In the genomic region with DNA sequence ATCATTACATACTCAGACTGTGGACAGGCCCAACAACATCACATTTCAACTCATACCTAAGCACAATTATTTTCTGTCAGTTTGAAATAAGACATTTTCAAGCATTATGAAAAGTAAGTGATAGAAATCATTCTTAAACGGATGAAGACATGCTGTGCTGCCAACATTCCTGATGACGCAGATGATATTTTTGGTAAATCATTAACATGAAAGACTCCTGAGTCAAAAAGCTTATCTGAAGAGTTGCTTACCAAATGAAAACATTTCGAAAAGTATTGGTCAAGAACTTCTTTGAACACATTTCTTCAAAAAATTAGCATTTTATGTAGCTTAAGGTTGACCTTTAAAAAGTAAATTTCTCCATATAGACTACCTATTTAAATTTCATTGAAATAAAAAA, we compare ENCODE assay signal across 30 mouse cellular contexts.
DNase-seq lines count a peak whose midpoint lies in the region; ATAC-seq and TF ChIP-seq lines count a peak whose summit lies in the region.
"Had no signal": no experiment of that assay in that cellular context is flagged by ENCODE, and none has a peak within 500 bp of the region (broad histone marks: within the 10 kb centered on the region; RNA-seq: fewer than 3 reads in every experiment).

No protein-coding gene starts in this region.

- no peaks in the 10 kb centered on the region for H3K36me3 ChIP-seq in kidney, adult 2 months (ENCODE audit: control insufficient read depth, insufficient read depth, low read length)
- no peaks in the 10 kb centered on the region for H3K36me3 ChIP-seq in liver, adult 2 months (ENCODE audit: control insufficient read depth, insufficient read depth, low read length)
- no peaks in the 10 kb centered on the region for H3K36me3 ChIP-seq in liver, postnatal 0 days (replicated peaks; ENCODE audit: insufficient read depth, low read length)
- H3K36me3 ChIP-seq: embryonic facial prominence, embryonic 13.5 days; embryonic facial prominence, embryonic 15.5 days; forebrain, embryonic 10.5 days; forebrain, embryonic 12.5 days; G1E had no signal

- 41% methylated on average over 3 of the region's 3 CpGs for WGBS in kidney, adult 2 months
- WGBS in liver, adult 2 months, result 48% methylated on average over 3 of the region's 3 CpGs
- 63% methylated on average over 3 of the region's 3 CpGs for WGBS in liver, postnatal 0 days (ENCODE audit: insufficient replicate concordance)

- ATAC-seq in liver, postnatal 0 days, result no peak
- ATAC-seq: activated CD4-positive, CD25-positive, alpha-beta regulatory T cell, adult 4 months; CD4-positive, CD25-positive, alpha-beta regulatory T cell, adult 4 months; forebrain, embryonic 14.5 days; Patski had no signal

- TF ChIP-seq EP300 in liver, postnatal 0 days (IDR thresholded peaks at IDR 0.05; ENCODE audit: low read depth), result no peak

- peak; percentile 56 for DNase-seq in kidney, adult 2 months
- DNase-seq in kidney, postnatal 14 days, result no peak
- DNase-seq in liver, adult 2 months (ENCODE audit: extremely low read depth, low read depth, low spot score), result peak; percentile 14
- DNase-seq in liver, postnatal 0 days, result no peak
- peak; percentile 19 for DNase-seq in lung, postnatal 25 days (ENCODE audit: low spot score)
- no peak for DNase-seq in lung, postnatal 14 days
- peak; percentile 10 for DNase-seq in brain, adult 2 months (ENCODE audit: low read depth, low spot score)
- no peak for DNase-seq in thymus, postnatal 25 days
- DNase-seq: adrenal gland, adult 8-10 months; adrenal gland, postnatal 14 days; adrenal gland, postnatal 36 days; B cell, adult 2 months; cerebellum, adult 11 months; cerebellum, adult 18-20 months; cerebellum, adult 8-10 months; cerebellum, adult 9-11 months; cerebellum, postnatal 14 days; cerebellum, postnatal 36 days; embryo, embryonic 11 days had no signal

- no peaks in the 10 kb centered on the region; the same call in 1 of the 2 replicates for H3K27me3 ChIP-seq in kidney, adult 2 months (replicated peaks; ENCODE audit: control insufficient read depth, insufficient read depth, low read length)
- no peaks in the 10 kb centered on the region for H3K27me3 ChIP-seq in liver, adult 2 months (ENCODE audit: control insufficient read depth, insufficient read depth, low read length)
- no peaks in the 10 kb centered on the region for H3K27me3 ChIP-seq in liver, postnatal 0 days (ENCODE audit: insufficient read depth, low read length)
- H3K27me3 ChIP-seq: CH12.LX; embryonic facial prominence, embryonic 13.5 days; embryonic facial prominence, embryonic 15.5 days; forebrain, embryonic 12.5 days; Patski had no signal

- H3K4me1 ChIP-seq in kidney, adult 2 months (ENCODE audit: control insufficient read depth, insufficient read depth, low read length), result no peaks in the 10 kb centered on the region
- H3K4me1 ChIP-seq in liver, adult 2 months (ENCODE audit: control insufficient read depth, insufficient read depth, low read length), result no peaks in the 10 kb centered on the region
- H3K4me1 ChIP-seq in liver, postnatal 0 days (ENCODE audit: insufficient read depth), result no peaks in the 10 kb centered on the region
- H3K4me1 ChIP-seq: embryonic facial prominence, embryonic 13.5 days; embryonic facial prominence, embryonic 15.5 days; forebrain, embryonic 10.5 days; forebrain, embryonic 12.5 days had no signal

- no peak for TF ChIP-seq POLR2A in kidney, adult 2 months (IDR thresholded peaks at IDR 0.05; ENCODE audit: low read depth, low read length)
- TF ChIP-seq POLR2A in liver, adult 2 months (IDR thresholded peaks at IDR 0.05; ENCODE audit: extremely low read depth, insufficient read depth, low read length), result no peak

- H3K9ac ChIP-seq in liver, adult 2 months (ENCODE audit: low read depth, low read length), result no peak overlapping the region
- H3K9ac ChIP-seq in liver, postnatal 0 days (replicated peaks), result no peak overlapping the region
- H3K9ac ChIP-seq: embryonic facial prominence, embryonic 13.5 days; embryonic facial prominence, embryonic 15.5 days; forebrain, embryonic 12.5 days had no signal

- H3K4me2 ChIP-seq in liver, postnatal 0 days (ENCODE audit: low read depth, low read length), result no peak overlapping the region
- H3K4me2 ChIP-seq: embryonic facial prominence, embryonic 13.5 days; embryonic facial prominence, embryonic 15.5 days; forebrain, embryonic 12.5 days had no signal

- H3K79me2 ChIP-seq in liver, adult 2 months (ENCODE audit: control insufficient read depth, insufficient read depth, low read length), result no peaks in the 10 kb centered on the region

- H3K4me3 ChIP-seq in kidney, adult 2 months (ENCODE audit: insufficient read depth, low read depth, low read length), result no peak overlapping the region
- no peak overlapping the region for H3K4me3 ChIP-seq in liver, adult 2 months (ENCODE audit: insufficient read depth, low read depth, low read length)
- no peak overlapping the region for H3K4me3 ChIP-seq in liver, postnatal 0 days (ENCODE audit: low read depth, low read length)
- H3K4me3 ChIP-seq: embryonic facial prominence, embryonic 13.5 days; embryonic facial prominence, embryonic 15.5 days; erythroblast, embryonic 14.5 days; forebrain, embryonic 10.5 days; forebrain, embryonic 12.5 days had no signal

- H3K27ac ChIP-seq in kidney, adult 2 months (ENCODE audit: insufficient read depth, low read depth, low read length), result no peak overlapping the region
- H3K27ac ChIP-seq in liver, adult 2 months (replicated peaks; ENCODE audit: insufficient read depth, low read depth, low read length), result no peak overlapping the region
- H3K27ac ChIP-seq in liver, postnatal 0 days (ENCODE audit: low read depth), result no peak overlapping the region
- H3K27ac ChIP-seq: embryonic facial prominence, embryonic 13.5 days; embryonic facial prominence, embryonic 15.5 days; forebrain, embryonic 10.5 days; forebrain, embryonic 12.5 days had no signal

- no peaks in the 10 kb centered on the region for H3K9me3 ChIP-seq in liver, postnatal 0 days (ENCODE audit: low read length)
- H3K9me3 ChIP-seq: embryonic facial prominence, embryonic 13.5 days; embryonic facial prominence, embryonic 15.5 days; forebrain, embryonic 10.5 days; forebrain, embryonic 12.5 days had no signal

- TF ChIP-seq CTCF in kidney, adult 2 months (conservative IDR thresholded peaks at IDR 0.05; ENCODE audit: insufficient read depth, insufficient read length, low read depth, low read length), result no peak
- TF ChIP-seq CTCF in liver, adult 2 months (IDR thresholded peaks at IDR 0.05; ENCODE audit: low read depth, low read length), result no peak
- TF ChIP-seq CTCF in liver, postnatal 0 days (IDR thresholded peaks at IDR 0.05; ENCODE audit: low read depth), result no peak

Comparison
In these comparisons a context has a peak if more than half of its experiments do, and no peak if none do; other contexts are left out.
1. DNase-seq: peak in kidney, adult 2 months (single experiment), liver, adult 2 months (single experiment), lung, postnatal 25 days (single experiment) and brain, adult 2 months (single experiment); none in kidney, postnatal 14 days (single experiment), liver, postnatal 0 days (single experiment), lung, postnatal 14 days (single experiment) and thymus, postnatal 25 days (single experiment).